Mouse (Mus musculus) Patski (cell line): ENCODE results near the gene Rps15. TPM values are rescaled to one million over a fixed set of nuclear protein-coding genes. Genes with fewer than 3 reads are reported as not detected.

ENCODE experiments used
- ATAC-seq: fragments of 100-300 bp; one replicate; pipeline ENCODE4 v1.8.0; 2021
- CTCF ChIA-PET: fragments of 350-600 bp; sonication (Branson Sonifier 250); formaldehyde crosslinking; loops from one replicate; lab custom pipeline; 2022; ENCODE audit warnings: inconsistent platforms; lab: Charles Lee
- POLR2A ChIA-PET: fragments of 350-600 bp; sonication (Branson Sonifier 250); formaldehyde crosslinking; loops from one replicate; lab custom pipeline; 2022; ENCODE audit warnings: antibody characterized with exemption, inconsistent platforms; lab: Charles Lee
- DNase-seq: peaks from one replicate; pipeline ENCODE4 v3.0.0-alpha.2; 2011; ENCODE audit warnings: low read depth, low spot score
- H3K27me3 ChIP-seq: fragments of 371-371 bp; one replicate; pipeline ENCODE4 v1.5.1; 2021
- CTCF ChIP-seq: fragments of 100-300 bp; IDR thresholded peaks from one replicate; pipeline ENCODE4 v1.5.1; 2021
- in situ Hi-C: fragments of 300-500 bp; cut with MboI; formaldehyde crosslinking; loops from 3 replicates; pipeline ENCODE4 v1.11.1; 2018; ENCODE audit warnings: low pct_unique_long_range_greater_than_20kb, mixed read lengths
- polyA plus RNA-seq: library from polyadenylated mRNA; unstranded; gene quantifications from one replicate; pipeline ENCODE4 v1.2.3, GENCODE M21; 2021

Gene Rps15
- polyA plus RNA-seq, 1 experiment from 2014 or later, result 1,353 TPM

- ChIA-PET POLR2A (no interaction called here), CTCF (no interaction called here)
- ATAC-seq, result no peak
- no peak for DNase-seq
- no peak for TF ChIP-seq CTCF
- in situ Hi-C loops, result no loop called here
- H3K27me3 ChIP-seq, result no peaks in the 10 kb centered on the region
These were observed 20.9 kb upstream of the Rps15 start for GRCm38 (mm10) chr10:80271186-80271843.

DNA sequence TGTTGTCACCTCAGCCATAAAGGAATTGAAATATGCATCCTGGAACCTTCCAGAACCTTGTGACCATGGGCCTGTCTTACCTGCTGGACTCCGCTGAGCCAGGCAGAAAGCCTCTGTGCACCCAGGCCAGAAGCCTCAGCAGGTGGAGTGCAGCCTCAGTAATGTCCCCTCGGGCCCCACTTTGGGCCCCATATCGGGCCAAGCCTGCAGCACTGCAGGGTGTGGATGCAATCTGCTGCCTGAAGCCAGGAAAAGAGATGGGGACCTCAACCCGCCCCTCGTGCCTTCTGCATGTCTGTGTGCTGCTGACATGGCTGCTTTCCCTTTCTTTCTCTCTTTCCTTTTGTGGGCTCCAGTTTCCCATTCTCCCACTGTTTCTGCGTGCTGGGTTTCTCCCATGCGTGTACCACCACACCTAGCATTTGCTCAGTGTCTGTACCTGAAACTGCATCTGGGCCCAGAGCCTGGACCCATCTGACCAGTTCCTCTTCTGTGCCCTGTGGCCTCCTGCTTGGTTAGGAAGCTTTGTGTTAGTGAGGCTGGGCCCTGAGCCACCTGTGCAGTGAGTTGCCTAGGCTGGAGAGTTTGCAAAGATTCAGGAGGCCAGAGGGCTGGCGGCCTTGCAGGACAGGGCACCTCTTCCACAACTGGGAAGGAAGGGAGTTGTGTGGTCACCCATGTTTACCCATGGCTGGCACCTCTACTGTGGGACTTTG, 20.2 kb upstream of the Rps15 start:
- ATAC-seq, result no peak
- H3K27me3 ChIP-seq, result no peaks in the 10 kb centered on the region
- DNase-seq, result no peak
- CTCF ChIA-PET, result no interaction called here
- TF ChIP-seq CTCF, result no peak
- POLR2A ChIA-PET, result no interaction called here
- in situ Hi-C loops, result no loop called here

- no peaks in the 10 kb centered on the region for H3K27me3 ChIP-seq
- POLR2A ChIA-PET, result interaction anchor here (1.6 kb wide), 1 partner anchor 9 kb away, joined by 4 read pairs; no protein-coding TSS in a partner anchor
- in situ Hi-C loops, result no loop called here
- CTCF ChIA-PET, result interaction anchor here (1.0 kb wide), 1 partner anchor 17 kb away, joined by 4 read pairs; no protein-coding TSS in a partner anchor
- no peak for DNase-seq
- no peak for TF ChIP-seq CTCF
- ATAC-seq, result no peak
These were observed 18.4 kb upstream of the Rps15 start for GRCm38 (mm10) chr10:80273847-80274246.

- ChIA-PET CTCF (no interaction called here), POLR2A (interaction anchor here (1.1 kb wide), 1 partner anchor 10 kb away, joined by 3 read pairs; no protein-coding TSS in a partner anchor)
- DNase-seq, result no peak
- in situ Hi-C loops, result no loop called here
- H3K27me3 ChIP-seq, result no peaks in the 10 kb centered on the region
- no peak for ATAC-seq
- no peak for TF ChIP-seq CTCF
These were observed 16.0 kb upstream of the Rps15 start for GRCm38 (mm10) chr10:80276238-80276637.

GRCm38 (mm10) chr10:80278390-80278789, 13.9 kb upstream of the Rps15 start:
- DNase-seq (no peak), ATAC-seq (no peak)
- H3K27me3 ChIP-seq, result no peaks in the 10 kb centered on the region
- POLR2A ChIA-PET, result no interaction called here
- TF ChIP-seq CTCF, result no peak
- CTCF ChIA-PET, result interaction anchor here (0.9 to 1.2 kb wide), 2 partner anchors 12 to 14 kb away, joined by 3 to 4 read pairs; partner anchors contain the start of gene Rps15
- in situ Hi-C loops, result no loop called here

- ATAC-seq, result no peak
- CTCF ChIA-PET, result interaction anchor here (1.0 kb wide), 1 partner anchor 13 kb away, joined by 3 read pairs; the partner anchor contains the start of gene Rps15
- TF ChIP-seq CTCF, result no peak
- in situ Hi-C loops, result no loop called here
- no peaks in the 10 kb centered on the region for H3K27me3 ChIP-seq
- POLR2A ChIA-PET, result no interaction called here
- no peak for DNase-seq
These were observed 13.0 kb upstream of the Rps15 start for GRCm38 (mm10) chr10:80279273-80279672.

- peak; percentile 29 for ATAC-seq
- CTCF ChIA-PET, result interaction anchor here (1.4 kb wide), 1 partner anchor 13 kb away, joined by 4 read pairs; no protein-coding TSS in a partner anchor
- in situ Hi-C loops, result no loop called here
- no peak for TF ChIP-seq CTCF
- no peak for DNase-seq
- POLR2A ChIA-PET, result no interaction called here
- H3K27me3 ChIP-seq, result no peaks in the 10 kb centered on the region
These were observed 10.9 kb upstream of the Rps15 start for GRCm38 (mm10) chr10:80281304-80281703.

DNA sequence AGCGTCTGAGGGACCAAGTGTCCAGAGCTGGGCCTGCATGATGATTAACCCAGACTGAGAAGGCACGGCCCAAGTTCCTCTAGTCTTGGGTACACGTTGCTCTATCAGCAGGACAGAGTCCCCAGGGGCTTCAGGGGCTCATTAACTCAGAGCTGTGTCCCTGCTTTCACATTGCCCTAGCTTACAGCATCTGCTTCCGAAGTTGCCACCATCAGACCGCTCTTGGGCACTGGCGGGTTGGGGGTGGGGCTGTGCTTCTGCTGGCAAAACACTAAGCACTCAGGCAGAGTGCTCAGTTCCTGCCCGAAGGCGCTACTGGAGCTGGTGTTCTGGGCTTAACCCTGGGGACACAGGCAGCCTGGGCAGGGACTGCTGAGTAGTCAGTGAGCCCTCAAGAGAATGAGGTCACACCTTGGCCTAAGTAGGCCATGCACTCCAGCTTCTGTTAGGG, 10.3 kb upstream of the Rps15 start:
- TF ChIP-seq CTCF, result no peak
- ATAC-seq (peak; percentile 38), DNase-seq (no peak)
- POLR2A ChIA-PET, result interaction anchor here (1.0 kb wide), 1 partner anchor 15 kb away, joined by 4 read pairs; no protein-coding TSS in a partner anchor
- CTCF ChIA-PET, result interaction anchor here (1.4 kb wide), 1 partner anchor 13 kb away, joined by 4 read pairs; no protein-coding TSS in a partner anchor
- no peaks in the 10 kb centered on the region for H3K27me3 ChIP-seq
- in situ Hi-C loops, result no loop called here

- no peak for TF ChIP-seq CTCF
- CTCF ChIA-PET, result interaction anchor here (0.9 to 1.4 kb wide), 2 partner anchors 14 to 30 kb away, joined by 3 to 4 read pairs; no protein-coding TSS in a partner anchor
- POLR2A ChIA-PET, result interaction anchor here (1.0 kb wide), 1 partner anchor 16 kb away, joined by 4 read pairs; no protein-coding TSS in a partner anchor
- no peak for DNase-seq
- H3K27me3 ChIP-seq, result no peaks in the 10 kb centered on the region
- in situ Hi-C loops, result no loop called here
- ATAC-seq, result no peak
These were observed 9.5 kb upstream of the Rps15 start for GRCm38 (mm10) chr10:80282481-80283441.
